Mouse (Mus musculus) myocyte (in vitro differentiated cells): ENCODE measurements around the gene Itpr2.

Experiments used
- CEBPB ChIP-seq: IDR thresholded peaks from 2 replicates; pipeline ENCODE4 v1.6.1; 2011; ENCODE audit warnings: mild to moderate bottlenecking, moderate library complexity; ENCODE audit not compliant: poor library complexity, insufficient read depth, severe bottlenecking
- E2F4 ChIP-seq: IDR thresholded peaks from one replicate; pipeline ENCODE4 v1.6.1; 2011; ENCODE audit warnings: mild to moderate bottlenecking, control low read depth, moderate library complexity; ENCODE audit not compliant: insufficient read depth
- MAX ChIP-seq: IDR thresholded peaks from one replicate; pipeline ENCODE4 v1.6.1; 2011; ENCODE audit warnings: low read depth, mild to moderate bottlenecking, control low read depth
- MYOD1 ChIP-seq, 3 experiments: IDR thresholded peaks; one replicate each; pipeline ENCODE4 v1.6.1; 2011; ENCODE audit warnings: control low read depth in 2 of 3, low read depth in 2 of 3, mild to moderate bottlenecking in 2 of 3, moderate library complexity in 1 of 3; ENCODE audit not compliant: insufficient read length in 2 of 3, control insufficient read depth in 1 of 3
- MYOG ChIP-seq, 3 experiments: IDR thresholded peaks; one replicate each; pipeline ENCODE4 v1.6.1; 2011; ENCODE audit warnings: control low read depth in 2 of 3, low read depth in 2 of 3, mild to moderate bottlenecking in 2 of 3; ENCODE audit not compliant: insufficient read length in 2 of 3, control insufficient read depth in 1 of 3, insufficient read depth in 1 of 3
- POLR2A ChIP-seq: IDR thresholded peaks from one replicate; pipeline ENCODE4 v1.6.1; 2011; ENCODE audit warnings: low read depth, mild to moderate bottlenecking, control low read depth, moderate library complexity; ENCODE audit not compliant: insufficient read length
- SRF ChIP-seq: IDR thresholded peaks from one replicate; pipeline ENCODE4 v1.6.1; 2011; ENCODE audit warnings: low read depth; ENCODE audit not compliant: control insufficient read depth, insufficient read length
- TCF12 ChIP-seq: IDR thresholded peaks from one replicate; pipeline ENCODE4 v1.6.1; 2011; ENCODE audit warnings: mild to moderate bottlenecking, control low read depth; ENCODE audit not compliant: poor library complexity, insufficient read depth, severe bottlenecking

GRCm38 (mm10) chr6:146340951-146341350 is 161.1 kb downstream of the Itpr2 start:
- TF ChIP-seq POLR2A (no peak), MAX (no peak), MYOG (IDR thresholded peaks at IDR 0.05; ENCODE audit: control insufficient read depth in 1 of 3, insufficient read depth in 1 of 3, insufficient read length in 2 of 3, low read depth in 2 of 3) (no peak), TCF12 (no peak), MYOD1 (IDR thresholded peaks at IDR 0.05; ENCODE audit: control insufficient read depth in 1 of 3, insufficient read length in 2 of 3, low read depth in 2 of 3) (no peak), SRF (no peak), E2F4 (no peak), CEBPB (no peak)
